Mouse (Mus musculus) layer of hippocampus, postnatal 36 days (tissue): ENCODE data around the gene Rtn1. TPM values are rescaled to one million over a fixed set of nuclear protein-coding genes. Genes with fewer than 3 reads are reported as not detected.

ENCODE experiments used
- DNase-seq, 2 experiments: peaks; one replicate each; pipeline ENCODE4 v3.0.0; 2022
- total RNA-seq, 2 experiments: library from RNA; stranded (reverse); gene quantifications; 2 replicates each; pipeline ENCODE4 v1.2.3; 2021

Gene Rtn1
- total RNA-seq, 2 experiments from 2014 or later = 1,352 to 1,459 TPM

DNA sequence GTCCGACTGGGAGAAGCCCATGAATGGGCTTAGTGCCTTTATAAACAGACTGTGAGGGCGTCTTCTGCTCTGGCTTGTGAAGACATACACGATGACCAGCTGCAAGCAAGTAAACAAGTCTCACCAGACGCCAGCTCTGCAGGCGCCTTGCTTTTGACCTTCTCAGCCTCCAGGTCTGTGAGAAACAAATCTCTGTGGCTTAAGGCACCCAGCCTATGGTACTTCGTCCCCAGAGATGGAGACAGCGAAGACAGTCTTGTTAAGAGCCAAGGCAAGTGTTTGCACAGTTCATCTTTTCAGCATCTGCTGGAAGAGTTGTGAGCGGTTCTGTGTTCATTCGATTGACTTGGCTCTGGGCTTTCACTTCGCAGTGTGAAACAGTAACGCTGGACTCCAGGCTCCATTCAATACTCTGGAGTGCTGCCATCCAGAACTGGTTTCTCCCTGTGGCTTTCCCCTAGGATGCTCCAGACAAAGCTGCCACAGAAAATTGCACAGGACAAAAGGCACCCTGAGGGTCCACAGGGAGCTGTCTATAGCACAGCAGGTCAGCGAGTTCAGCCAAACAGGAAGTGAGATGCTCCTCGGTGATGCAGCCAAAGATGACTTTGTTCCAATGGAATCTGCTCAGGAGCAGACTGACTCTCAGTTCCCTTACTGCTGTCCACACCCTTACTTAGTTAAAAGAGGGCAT lies 135.0 kb downstream of the Rtn1 start:
- no peak for DNase-seq

DNA sequence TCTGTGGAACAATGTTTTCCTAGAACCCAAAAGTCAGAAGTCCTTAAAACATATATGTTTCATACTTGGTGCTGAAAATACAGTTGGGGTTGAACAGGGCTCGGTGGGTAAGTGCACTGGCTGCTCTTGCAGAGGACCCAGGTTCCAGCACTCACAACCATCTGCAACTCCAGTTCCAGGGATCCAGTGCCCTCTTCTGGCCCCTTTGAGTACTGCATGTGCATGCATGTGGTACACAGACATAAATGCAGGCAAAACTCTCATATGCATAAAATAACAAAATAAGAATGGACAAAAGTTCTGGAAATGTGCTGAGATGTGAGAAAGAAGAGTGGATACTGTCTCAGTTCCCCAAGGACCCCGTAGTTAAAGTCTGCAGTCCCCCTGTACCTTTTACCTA lies 141.2 kb downstream of the Rtn1 start:
- DNase-seq = no peak

DNA sequence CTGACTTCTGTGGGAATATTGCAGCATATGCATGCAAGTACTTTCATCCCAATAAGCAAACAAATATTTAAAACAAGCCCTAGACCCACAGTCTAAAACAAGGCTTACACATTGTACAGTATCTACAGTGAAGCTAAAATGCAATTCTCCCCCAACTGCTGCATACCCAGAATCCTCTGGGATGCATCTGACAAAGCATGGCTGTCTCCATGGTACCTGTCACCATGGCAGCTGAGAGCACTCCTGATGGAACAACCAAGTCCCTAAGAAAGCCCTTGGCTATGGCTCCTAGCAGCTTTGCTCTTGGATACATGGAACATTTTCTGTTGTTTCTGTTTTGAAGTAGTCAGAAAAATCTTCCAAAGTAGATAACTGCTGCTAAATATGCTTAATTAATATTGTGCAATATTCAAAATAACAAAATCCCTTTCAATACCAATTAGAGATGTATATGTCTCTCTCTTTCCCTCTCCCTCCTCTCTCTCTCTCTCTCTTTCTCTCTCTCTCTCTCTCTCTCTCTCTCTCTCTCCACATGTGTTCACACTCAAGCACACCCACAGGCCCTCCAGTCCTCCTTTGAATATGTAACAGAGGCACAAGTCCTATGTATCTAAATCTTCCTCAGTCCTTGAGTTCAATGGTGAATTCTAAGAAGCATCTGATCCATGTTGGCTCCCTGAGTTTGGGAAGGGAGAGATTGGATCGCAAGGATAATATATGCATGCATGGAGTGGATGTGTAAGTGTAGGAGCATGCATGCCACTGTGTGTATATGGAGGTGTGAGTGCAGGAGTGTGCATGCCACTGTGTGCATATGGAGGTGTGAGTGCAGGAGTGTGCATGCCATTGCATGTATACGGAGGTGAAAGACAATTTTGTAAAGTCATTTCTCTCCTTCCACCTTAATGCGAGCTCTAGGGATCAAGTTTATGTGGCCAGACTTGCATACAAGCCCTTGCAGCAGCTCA lies 143.3 kb downstream of the Rtn1 start:
- DNase-seq = peak; percentile 57 to 64

DNA sequence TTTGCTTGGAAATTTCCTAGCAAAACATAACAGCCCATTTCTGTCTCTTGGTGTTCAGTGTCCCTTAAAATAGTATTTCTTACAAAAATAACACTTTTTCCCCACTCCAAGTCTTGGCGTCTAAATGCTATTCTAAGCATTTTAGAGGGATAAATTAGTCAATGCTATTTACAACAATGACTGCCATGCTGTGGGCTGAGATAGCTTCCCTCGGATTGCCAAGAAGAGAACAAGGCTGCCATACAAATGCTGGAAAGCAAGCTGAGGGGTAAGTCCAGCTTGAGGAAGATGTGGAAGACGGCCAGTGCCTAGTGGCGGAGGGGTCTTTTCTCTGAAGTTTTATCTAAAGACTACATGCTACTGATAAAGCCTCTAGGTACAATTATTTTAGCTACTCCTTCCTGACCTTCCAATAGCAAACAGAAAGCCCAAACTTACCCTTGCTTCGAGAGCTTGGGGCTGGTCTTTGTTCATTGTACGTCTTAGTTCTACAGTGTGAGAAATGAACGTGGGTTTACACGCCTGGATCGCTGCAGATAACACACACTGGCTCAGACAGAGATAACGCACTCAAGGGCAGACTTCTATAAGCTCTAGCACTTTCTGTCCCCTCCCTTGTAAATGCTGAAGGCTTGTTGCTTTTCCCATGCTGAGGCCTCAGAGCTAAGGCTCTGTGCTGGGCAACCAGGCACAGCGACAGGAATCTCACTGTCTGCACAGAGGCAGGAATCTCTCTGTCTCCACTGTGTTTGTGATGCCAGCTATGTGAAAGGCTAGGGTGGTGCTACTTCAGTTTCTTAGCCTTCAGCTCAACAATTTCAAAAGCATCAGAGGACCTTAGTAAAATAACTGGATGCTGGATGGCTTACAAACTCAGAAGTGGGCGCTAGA lies 145.4 kb downstream of the Rtn1 start:
- no peak for DNase-seq

DNA sequence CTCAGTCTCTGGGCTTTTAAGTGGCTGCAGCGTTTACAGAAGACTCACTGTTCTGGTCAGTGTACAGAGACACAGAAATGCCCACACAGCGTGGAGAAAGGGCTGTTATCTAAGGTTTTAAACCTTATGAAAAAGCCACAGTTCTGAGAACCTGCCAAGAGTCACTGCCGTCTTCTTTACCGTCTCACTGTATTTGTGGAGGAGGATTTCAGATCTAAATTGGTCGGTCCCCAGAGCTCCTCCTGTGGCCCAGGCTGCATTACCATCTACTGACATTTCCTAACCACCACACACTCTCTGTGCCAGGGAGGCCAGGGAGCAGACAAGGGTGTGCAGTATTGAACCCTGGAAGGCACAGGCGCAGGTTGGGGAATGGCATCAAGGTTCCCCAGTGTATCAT lies 151.9 kb downstream of the Rtn1 start:
- no peak for DNase-seq

DNA sequence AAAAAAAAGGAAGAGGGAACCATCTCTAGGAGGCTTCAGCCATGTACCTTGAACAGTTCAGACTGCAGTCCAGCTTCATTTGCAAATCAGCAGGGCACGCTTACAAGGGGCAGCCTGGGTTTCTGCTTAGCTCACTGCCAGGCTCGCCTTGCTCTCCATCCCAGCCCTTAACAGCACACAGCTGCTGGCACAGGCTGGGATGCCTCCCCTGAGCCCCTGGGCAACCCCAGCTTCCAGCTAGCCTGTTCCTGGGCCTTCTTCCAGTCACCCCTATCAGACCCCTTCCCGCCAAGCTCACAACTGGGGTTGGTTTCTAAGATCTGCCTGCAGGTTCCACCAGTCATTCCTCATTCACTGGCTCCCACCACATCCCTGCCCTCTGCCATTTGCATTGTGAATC lies 155.8 kb downstream of the Rtn1 start:
- no peak for DNase-seq

DNA sequence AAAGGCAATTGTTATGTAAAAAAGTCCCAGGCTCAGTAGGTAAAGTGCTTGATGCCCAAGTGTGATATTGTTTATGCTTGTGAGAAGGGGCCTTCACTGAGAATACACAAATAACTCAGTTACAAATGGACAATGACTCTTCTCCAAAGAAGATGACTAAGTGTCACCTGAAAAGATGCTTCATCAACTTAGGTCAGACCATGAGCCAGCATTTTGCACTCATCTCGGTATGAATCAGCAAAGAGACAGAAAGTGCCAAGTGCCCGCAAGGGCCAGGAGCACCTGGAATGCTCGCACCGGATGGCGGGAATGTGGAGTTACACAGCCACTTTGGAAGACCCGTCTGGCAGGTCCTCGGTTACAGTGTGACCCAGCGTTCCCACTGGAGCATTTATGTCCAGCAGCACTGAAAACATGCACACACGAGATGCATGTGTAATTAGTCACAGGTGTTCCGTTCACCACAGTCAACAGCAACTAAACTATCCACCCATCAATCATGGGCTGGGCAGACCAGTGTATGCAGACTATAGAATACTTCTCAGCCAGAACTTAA lies 156.9 kb downstream of the Rtn1 start:
- DNase-seq = no peak

DNA sequence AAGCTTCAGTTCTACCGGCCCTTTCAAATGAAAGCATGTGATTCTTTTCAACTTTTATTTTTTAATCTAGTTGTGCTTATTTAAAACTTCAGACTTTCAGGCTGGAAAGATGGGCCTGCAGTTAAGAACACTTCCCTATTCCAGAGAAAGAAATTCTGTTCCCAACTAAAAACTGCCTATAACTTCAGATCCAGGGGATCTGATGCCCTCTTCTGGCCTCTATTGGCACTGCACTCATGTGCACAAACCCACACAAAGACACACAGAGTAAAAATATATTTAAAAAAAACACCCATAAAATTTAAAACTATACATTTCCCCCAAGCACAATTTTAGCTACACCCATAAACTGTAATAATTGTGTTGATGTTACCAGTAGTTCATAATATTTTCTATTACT lies 163.9 kb downstream of the Rtn1 start:
- DNase-seq = no peak

DNA sequence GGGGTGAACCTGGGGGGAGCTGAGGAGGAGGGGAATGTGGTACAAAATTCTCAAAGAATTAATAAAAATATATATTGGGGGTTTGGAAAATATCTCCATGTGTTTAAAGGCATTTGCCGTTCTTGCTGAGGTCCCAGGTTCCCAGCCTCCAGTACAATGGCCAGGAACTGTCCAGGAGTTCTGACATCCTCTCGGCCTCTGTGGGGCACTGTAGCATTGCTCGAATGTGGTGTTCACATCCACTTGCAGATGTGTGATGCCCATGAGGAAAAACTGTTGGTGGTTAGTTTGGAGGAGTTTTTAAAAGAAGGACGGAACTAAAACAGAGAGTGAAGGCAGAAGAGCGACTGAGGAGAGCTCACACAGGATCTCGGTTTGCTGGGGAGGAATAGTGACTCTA lies 166.0 kb downstream of the Rtn1 start:
- no peak for DNase-seq

DNA sequence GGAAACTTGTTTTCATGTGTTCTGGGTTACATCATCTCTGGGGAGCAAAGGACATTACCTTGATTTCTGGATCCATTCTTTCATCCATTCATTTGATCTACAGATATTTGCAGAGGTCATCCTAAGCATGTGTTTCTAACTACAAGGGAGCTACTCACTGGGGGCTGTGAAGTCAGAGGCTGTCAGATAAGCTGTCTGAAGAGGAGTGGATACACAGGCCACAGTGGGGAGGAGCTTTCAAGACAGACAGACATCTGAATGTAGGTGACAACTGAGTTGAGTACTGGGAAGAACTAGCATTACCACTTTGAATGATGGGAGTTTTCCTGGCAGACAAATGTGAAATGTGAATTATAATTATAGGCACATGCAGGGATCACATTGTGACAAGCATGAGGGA lies 168.3 kb downstream of the Rtn1 start:
- DNase-seq = no peak

DNA sequence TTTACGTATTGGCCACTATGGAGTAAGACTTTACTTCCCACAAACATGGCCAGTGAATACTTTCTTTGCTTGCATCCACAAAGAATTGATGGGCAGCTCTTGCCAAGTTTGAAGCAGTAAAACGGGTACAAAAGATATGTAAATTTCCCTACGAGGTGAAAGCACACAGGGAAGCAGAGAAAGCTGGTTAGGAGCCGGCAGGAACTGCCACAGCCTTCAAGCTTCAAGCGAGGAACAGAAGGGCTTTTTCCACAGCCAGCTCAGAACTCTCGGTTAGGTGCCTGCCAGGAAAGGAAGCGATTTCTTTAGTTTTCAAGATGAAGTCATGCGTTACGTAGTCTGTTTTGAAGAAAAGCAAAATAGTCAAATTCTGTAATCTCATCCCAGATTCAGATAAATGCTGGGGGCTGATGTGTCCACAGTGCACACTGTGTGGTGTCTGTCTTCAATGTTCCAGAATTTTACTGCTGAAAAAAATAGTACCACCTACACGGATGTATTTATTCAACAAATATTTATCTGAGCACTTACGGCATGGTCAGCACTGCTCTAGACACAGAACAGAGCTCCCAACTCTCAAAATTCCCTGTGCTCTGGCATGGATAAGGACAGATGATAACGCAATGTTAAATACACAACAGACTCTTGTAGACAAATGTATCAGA lies 169.5 kb downstream of the Rtn1 start:
- no peak for DNase-seq

DNA sequence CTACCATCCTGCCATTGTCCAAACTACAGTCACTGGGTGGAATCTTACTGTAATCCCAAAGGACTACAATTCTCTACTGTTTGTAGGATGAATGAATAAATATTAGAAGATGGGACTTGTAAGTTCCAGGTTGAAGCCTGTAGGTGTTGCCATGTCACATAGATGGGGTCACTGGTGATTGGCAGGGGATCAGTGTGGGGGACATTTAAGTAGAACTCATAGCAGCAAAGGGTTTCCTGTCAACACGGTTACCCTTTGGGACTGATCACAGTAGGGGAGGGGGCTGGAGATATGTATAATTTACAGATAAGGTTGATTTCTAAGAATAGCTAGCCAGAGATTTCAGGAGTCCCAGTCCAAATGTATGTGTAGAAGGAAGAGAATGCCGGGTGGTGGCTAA lies 171.6 kb downstream of the Rtn1 start:
- DNase-seq = no peak

DNA sequence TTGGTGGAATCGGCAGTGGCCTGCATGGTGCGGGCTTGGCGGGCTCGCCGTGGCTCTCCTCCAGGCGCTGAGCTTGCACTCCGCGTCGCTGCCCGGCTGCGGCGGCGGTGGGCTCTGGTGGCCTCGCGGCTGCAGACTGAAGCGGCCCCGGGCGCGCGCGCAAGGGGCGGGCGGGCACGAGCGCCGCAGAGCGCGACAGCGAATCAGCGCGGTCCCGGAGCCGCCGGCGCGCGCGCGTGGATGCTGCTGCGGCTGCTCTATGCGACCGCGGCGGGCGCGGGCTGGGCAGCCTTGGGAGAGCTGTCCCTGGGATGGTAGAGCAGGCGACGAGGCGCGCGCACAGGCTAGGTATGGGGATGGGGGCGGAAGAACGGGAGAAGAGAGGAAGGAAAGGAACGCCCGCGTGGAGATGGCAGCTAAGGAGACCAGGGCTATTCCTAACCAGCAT lies 172.3 kb downstream of the Rtn1 start:
- DNase-seq = peak; percentile 81 to 84

DNA sequence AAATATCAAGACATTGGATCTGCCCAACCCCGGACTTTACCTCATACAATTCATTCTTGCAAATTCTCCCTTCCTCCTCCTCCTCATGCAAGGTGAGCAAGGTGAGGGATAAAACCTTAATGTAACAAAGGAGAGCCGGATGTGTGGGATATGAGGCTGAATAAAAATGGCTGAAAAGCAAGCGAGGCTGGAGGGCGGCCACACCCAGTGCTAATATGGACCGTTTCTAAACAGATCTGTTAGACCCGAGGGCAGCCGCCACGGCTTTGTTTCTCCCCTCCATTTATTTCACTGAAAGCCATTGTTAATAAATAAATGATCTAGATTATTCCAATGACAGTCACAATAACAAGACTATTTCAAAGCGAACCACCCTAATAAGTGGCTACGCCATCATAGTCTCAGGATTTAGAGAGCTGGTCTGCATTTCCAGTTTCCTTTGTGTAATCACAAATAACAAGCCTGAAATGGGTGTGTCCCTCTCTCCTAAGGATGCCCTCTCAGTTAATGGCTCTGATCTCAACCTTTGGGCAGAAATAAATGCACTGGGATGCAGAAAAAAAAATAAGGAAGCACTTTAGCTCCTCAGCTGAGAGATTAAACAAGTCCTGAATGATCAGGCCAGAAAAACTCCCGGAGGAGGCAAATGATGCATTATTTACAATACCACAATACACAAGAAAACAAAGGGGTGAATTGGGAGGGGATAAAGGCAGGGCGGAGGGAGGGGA lies 173.1 kb downstream of the Rtn1 start:
- DNase-seq = no peak

DNA sequence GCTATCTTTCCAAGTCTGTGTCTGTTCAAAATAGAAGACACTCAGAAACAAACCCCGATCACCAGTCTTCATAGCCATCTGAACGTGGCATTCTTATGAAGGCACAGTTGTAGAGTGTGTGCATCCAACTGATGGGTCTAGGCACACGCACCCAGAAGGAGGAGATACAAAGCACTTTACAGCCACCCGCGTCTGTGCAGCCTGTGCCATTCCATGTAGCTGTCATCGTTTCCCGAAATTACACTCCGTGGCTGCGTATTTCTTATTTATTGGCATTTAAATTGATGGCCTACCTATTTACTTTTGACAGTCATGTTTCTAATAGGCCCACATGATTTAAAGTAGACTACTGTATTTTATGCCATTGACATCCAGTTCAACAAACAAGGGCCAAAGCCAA lies 173.9 kb downstream of the Rtn1 start:
- no peak for DNase-seq

DNA sequence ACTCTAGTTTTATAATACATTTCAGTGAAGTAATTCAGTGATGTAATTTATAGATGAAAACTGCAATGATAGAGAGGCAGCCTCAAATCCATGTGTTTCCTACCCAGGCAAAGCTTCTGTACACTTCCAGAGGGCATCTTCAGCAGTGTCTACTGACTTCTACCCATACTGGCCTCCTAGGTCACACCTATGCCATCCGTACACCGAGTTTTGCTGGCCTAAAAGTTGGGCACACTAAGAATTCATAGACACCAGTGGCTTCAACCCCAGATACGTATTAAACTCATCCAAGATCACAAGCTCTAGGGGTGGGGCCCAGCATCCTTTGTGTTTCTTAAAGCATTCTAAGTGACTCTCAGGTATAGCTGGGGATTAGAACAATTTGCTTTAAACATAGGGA lies 174.7 kb downstream of the Rtn1 start:
- no peak for DNase-seq

DNA sequence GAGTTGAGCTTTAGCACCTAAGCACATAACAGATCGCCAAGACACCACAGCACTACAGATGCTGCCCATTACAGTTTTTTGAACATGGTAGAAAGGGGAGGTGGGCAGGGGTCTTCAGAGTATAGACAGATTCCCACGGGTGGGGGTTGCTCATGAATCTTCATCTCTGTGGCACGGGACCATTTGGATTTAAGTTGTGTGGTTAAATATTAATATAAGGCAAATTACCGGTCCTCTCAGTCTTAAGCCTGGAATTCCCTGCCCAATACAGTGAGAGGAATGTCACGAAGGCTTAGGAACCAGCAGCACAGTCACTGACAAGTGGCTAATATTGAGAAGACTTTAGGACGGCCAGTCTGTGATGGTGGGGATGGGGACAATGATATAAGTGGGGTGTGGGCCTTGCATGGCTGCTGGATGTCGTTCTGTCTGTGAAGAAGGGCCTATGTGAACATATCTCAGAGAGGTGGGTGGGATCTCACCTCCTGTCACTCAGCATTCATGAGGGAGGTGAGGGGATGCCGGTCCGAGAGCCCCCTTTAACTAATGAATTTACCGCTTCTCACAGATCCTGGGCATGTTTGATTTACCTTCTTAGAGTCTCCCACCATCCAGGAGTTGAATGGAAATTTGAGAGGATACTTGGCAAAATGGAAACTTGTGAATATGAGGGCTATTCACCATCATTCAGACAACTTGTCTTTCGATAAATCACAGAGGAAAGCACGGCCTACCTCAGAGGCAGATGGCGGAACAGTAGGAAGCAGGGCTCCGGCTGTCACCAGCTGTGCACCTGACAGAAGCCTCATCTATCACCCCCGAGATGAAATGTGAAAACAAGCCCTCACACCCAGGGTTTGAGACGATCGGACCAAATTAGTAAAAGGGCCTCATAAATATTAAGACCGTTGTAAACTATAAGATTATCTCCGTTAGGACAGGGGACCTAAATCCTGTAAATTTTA lies 175.7 kb downstream of the Rtn1 start:
- no peak for DNase-seq

DNA sequence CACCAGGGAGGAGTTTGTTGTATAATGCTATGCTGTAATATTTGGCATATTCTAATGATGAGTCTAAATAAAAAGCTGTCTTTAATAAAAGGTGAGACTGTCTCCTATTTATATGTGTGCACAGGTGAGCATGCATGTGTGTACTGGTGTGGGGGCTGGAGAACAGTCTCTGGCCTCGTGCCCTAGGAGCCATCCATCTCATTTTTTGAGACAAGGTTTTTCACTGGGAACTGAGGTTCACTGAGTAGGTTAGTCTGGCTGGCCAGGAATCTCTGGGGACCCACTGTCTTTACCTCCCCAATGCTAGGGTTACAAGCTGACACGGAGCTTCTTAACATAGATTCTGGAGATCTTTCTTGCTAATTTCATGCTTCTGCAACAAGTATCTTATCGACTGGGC lies 176.7 kb downstream of the Rtn1 start:
- no peak for DNase-seq

DNA sequence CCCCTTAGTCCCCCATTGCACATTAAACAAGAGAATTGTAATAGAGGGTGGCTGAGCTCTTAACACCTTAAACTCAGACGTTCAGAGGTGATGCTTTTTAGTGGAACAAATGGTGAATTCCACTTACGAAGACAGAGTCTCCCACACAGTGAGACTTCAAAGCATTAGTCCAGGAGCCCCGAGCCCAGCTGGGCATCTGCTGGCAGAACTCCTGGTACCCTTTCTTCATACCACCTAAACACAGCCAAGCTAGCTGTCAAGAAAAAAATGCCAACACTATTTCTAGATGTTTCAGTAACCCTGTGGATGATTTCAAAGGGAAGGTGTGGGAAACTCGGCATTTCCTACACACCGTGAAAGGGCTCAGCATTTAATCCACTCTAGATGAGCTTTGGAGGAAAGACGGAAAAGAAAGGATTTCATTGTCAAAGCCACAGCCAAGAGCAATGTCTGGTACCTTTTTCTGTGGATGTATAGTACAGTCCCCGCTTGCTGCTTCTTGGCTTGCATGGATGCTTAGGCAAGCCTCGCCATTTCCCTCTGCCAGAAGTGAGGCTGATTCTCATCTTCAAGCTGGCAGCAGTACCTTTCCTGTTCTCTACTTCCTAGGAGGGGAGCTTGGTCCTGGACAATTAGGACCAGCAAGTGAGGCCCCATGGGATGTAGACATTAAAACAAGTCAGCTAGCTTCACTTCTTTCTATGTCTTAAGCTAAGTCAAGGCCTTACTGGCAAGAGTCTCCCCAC lies 179.2 kb downstream of the Rtn1 start:
- no peak for DNase-seq
